In genomic region chr2:170330466-170330865, GRCm38 (mm10) we compare ENCODE assay signal across 15 mouse cellular contexts.
DNase-seq lines count a peak whose midpoint lies in the region; ATAC-seq lines count a peak whose summit lies in the region.
"Had no signal": no experiment of that assay in that cellular context is flagged by ENCODE, and none has a peak within 500 bp of the region (broad histone marks: within the 10 kb centered on the region; RNA-seq: fewer than 3 reads in every experiment).

No protein-coding gene starts in this region.

- no peak for DNase-seq in lung, postnatal 14 days
- DNase-seq in heart, adult 18-20 months, result peak; percentile 76 to 88
- DNase-seq in heart, postnatal 36 days, result peak; percentile 61 to 65
- no peak for DNase-seq in left cerebral cortex, postnatal 36 days (ENCODE audit: low spot score in 2 of 2)
- DNase-seq in limb, embryonic 10.5 days (ENCODE audit: low spot score), result no peak
- DNase-seq in hindbrain, embryonic 11.5 days (ENCODE audit: low spot score), result no peak
- DNase-seq: cerebellum, postnatal 36 days; right cerebral cortex, postnatal 14 days; thymus, adult 2 months had no signal

- no peaks in the 10 kb centered on the region for H3K27me3 ChIP-seq in lung, embryonic 16.5 days (ENCODE audit: control insufficient read depth, insufficient read depth, low read depth, low read length)
- H3K27me3 ChIP-seq in stomach, embryonic 15.5 days (replicated peaks), result no peaks in the 10 kb centered on the region
- no peaks in the 10 kb centered on the region for H3K27me3 ChIP-seq in limb, embryonic 10.5 days (ENCODE audit: low read depth, poor library complexity, severe bottlenecking)
- H3K27me3 ChIP-seq in hindbrain, embryonic 11.5 days (ENCODE audit: control insufficient read depth, insufficient read depth, low read length), result no peaks in the 10 kb centered on the region
- H3K27me3 ChIP-seq: CH12.LX; neural tube, embryonic 13.5 days had no signal

- H3K4me2 ChIP-seq in lung, embryonic 16.5 days (ENCODE audit: low read depth, low read length), result no peak overlapping the region
- H3K4me2 ChIP-seq in stomach, embryonic 15.5 days, result no peak overlapping the region
- no peak overlapping the region for H3K4me2 ChIP-seq in hindbrain, embryonic 11.5 days (replicated peaks; ENCODE audit: low read depth, low read length)
- H3K4me2 ChIP-seq: midbrain, embryonic 12.5 days; neural tube, embryonic 13.5 days had no signal

- H3K9ac ChIP-seq in lung, embryonic 16.5 days (ENCODE audit: low read length), result no peak overlapping the region
- no peak overlapping the region for H3K9ac ChIP-seq in stomach, embryonic 15.5 days
- no peak overlapping the region for H3K9ac ChIP-seq in hindbrain, embryonic 11.5 days (ENCODE audit: low read depth, low read length)
- H3K9ac ChIP-seq: midbrain, embryonic 12.5 days; neural tube, embryonic 13.5 days had no signal

- no peaks in the 10 kb centered on the region for H3K9me3 ChIP-seq in lung, embryonic 16.5 days (ENCODE audit: control insufficient read depth, low read length)
- H3K9me3 ChIP-seq in stomach, embryonic 15.5 days, result no peaks in the 10 kb centered on the region
- H3K9me3 ChIP-seq in limb, embryonic 10.5 days (replicated peaks), result no peaks in the 10 kb centered on the region
- no peaks in the 10 kb centered on the region for H3K9me3 ChIP-seq in hindbrain, embryonic 11.5 days (ENCODE audit: control insufficient read depth, low read length)
- H3K9me3 ChIP-seq: midbrain, embryonic 12.5 days; neural tube, embryonic 13.5 days had no signal

- peak; percentile 48 for ATAC-seq in lung, embryonic 16.5 days (ENCODE audit: low read depth)
- ATAC-seq in stomach, embryonic 15.5 days (ENCODE audit: insufficient read depth, low FRiP score, low read depth), result no peak
- ATAC-seq in hindbrain, embryonic 11.5 days (ENCODE audit: low FRiP score), result no peak

- WGBS in lung, embryonic 16.5 days, result 52% methylated on average over 8 of the region's 8 CpGs
- 52% methylated on average over 8 of the region's 8 CpGs for WGBS in stomach, embryonic 15.5 days
- 70% methylated on average over 8 of the region's 8 CpGs for WGBS in limb, embryonic 10.5 days
- WGBS in hindbrain, embryonic 11.5 days, result 81% methylated on average over 8 of the region's 8 CpGs

- no peak overlapping the region for H3K27ac ChIP-seq in lung, embryonic 16.5 days (ENCODE audit: low read length)
- peak overlapping the region; percentile 45 for H3K27ac ChIP-seq in stomach, embryonic 15.5 days
- H3K27ac ChIP-seq in limb, embryonic 10.5 days, result no peak overlapping the region
- no peak overlapping the region for H3K27ac ChIP-seq in hindbrain, embryonic 11.5 days (ENCODE audit: low read depth, low read length)
- H3K27ac ChIP-seq: kidney, postnatal 0 days; midbrain, embryonic 12.5 days; neural tube, embryonic 13.5 days had no signal

- H3K4me1 ChIP-seq in lung, embryonic 16.5 days (replicated peaks; ENCODE audit: control insufficient read depth, insufficient read depth, low read length), result no peaks in the 10 kb centered on the region
- peaks cover 9% of the 10 kb centered on the region for H3K4me1 ChIP-seq in stomach, embryonic 15.5 days
- H3K4me1 ChIP-seq in limb, embryonic 10.5 days, result peaks cover 13% of the 10 kb centered on the region; the same call in 1 of the 2 replicates
- H3K4me1 ChIP-seq in hindbrain, embryonic 11.5 days (replicated peaks; ENCODE audit: control insufficient read depth, insufficient read depth, low read length), result no peaks in the 10 kb centered on the region
- H3K4me1 ChIP-seq: midbrain, embryonic 12.5 days; neural tube, embryonic 13.5 days had no signal

- no peak overlapping the region for H3K4me3 ChIP-seq in lung, embryonic 16.5 days (ENCODE audit: low read length)
- H3K4me3 ChIP-seq in stomach, embryonic 15.5 days (replicated peaks), result no peak overlapping the region
- no peak overlapping the region for H3K4me3 ChIP-seq in limb, embryonic 10.5 days
- H3K4me3 ChIP-seq in hindbrain, embryonic 11.5 days (ENCODE audit: low read depth, low read length), result no peak overlapping the region
- H3K4me3 ChIP-seq: midbrain, embryonic 12.5 days; neural tube, embryonic 13.5 days had no signal

- H3K36me3 ChIP-seq in lung, embryonic 16.5 days (ENCODE audit: control insufficient read depth, insufficient read depth, low read length), result no peaks in the 10 kb centered on the region
- no peaks in the 10 kb centered on the region for H3K36me3 ChIP-seq in stomach, embryonic 15.5 days
- no peaks in the 10 kb centered on the region for H3K36me3 ChIP-seq in limb, embryonic 10.5 days
- H3K36me3 ChIP-seq in hindbrain, embryonic 11.5 days (ENCODE audit: control insufficient read depth, insufficient read depth, low read length), result no peaks in the 10 kb centered on the region
- H3K36me3 ChIP-seq: midbrain, embryonic 12.5 days; neural tube, embryonic 13.5 days had no signal

- intact Hi-C loops in heart, postnatal 36 days (cut with DNase I), result no loop called here
- intact Hi-C loops in left cerebral cortex, postnatal 36 days (cut with DNase I), result no loop called here

Comparison
In these comparisons a context has a peak if more than half of its experiments do, and no peak if none do; other contexts are left out.
1. DNase-seq: peak in heart, adult 18-20 months (2 of 2) and heart, postnatal 36 days (2 of 2); none in lung, postnatal 14 days (single experiment), left cerebral cortex, postnatal 36 days (0 of 2), limb, embryonic 10.5 days (single experiment) and hindbrain, embryonic 11.5 days (single experiment).